Mouse (Mus musculus) limb, embryonic 14.5 days (tissue): Measurements from ENCODE around the gene 0610030E20Rik. TPM values are rescaled to one million over a fixed set of nuclear protein-coding genes. Genes with fewer than 3 reads are reported as not detected.

Source experiments
- ATAC-seq: fragments of 200-750 bp; cut with Nextera tagmentation; 2 replicates; pipeline ENCODE4 v1.8.0; 2017; ENCODE audit warnings: low read depth, moderate number of reproducible peaks, moderate TSS enrichment; ENCODE audit not compliant: low FRiP score
- DNase-seq: peaks from one replicate; pipeline ENCODE4 v3.0.0-alpha.2; 2015; ENCODE audit warnings: low spot score
- H3K27ac ChIP-seq: fragments of 300-500 bp; sonication (generic); replicated peaks from 2 replicates; pipeline ENCODE4 v1.5.1; 2014; ENCODE audit warnings: low read depth, mild to moderate bottlenecking, low read length, moderate library complexity, mixed read lengths
- H3K27me3 ChIP-seq: fragments of 300-500 bp; sonication (generic); 2 replicates; pipeline ENCODE4 v1.6.1; 2014; ENCODE audit warnings: low read length, mixed read lengths; ENCODE audit not compliant: control insufficient read depth, insufficient read depth
- H3K36me3 ChIP-seq: fragments of 300-500 bp; sonication (generic); 2 replicates; pipeline ENCODE4 v1.6.1; 2014; ENCODE audit warnings: mild to moderate bottlenecking, low read length, moderate library complexity, mixed read lengths; ENCODE audit not compliant: control insufficient read depth, insufficient read depth
- H3K4me1 ChIP-seq: fragments of 300-500 bp; sonication (generic); 2 replicates; pipeline ENCODE4 v1.6.1; 2014; ENCODE audit warnings: antibody characterized with exemption, low read length, mixed read lengths; ENCODE audit not compliant: control insufficient read depth, insufficient read depth
- H3K4me2 ChIP-seq: fragments of 300-500 bp; sonication (generic); replicated peaks from 2 replicates; pipeline ENCODE4 v1.6.1; 2014; ENCODE audit warnings: low read depth, mild to moderate bottlenecking, low read length, moderate library complexity; ENCODE audit not compliant: severe bottlenecking
- H3K4me3 ChIP-seq: fragments of 300-500 bp; sonication (generic); replicated peaks from 2 replicates; pipeline ENCODE4 v1.5.1; 2014; ENCODE audit warnings: low read length
- H3K9ac ChIP-seq: fragments of 300-500 bp; sonication (generic); 2 replicates; pipeline ENCODE4 v1.6.1; 2014; ENCODE audit warnings: mild to moderate bottlenecking, low read depth, low read length, moderate library complexity; ENCODE audit not compliant: severe bottlenecking
- H3K9me3 ChIP-seq: fragments of 300-500 bp; sonication (generic); 2 replicates; pipeline ENCODE4 v1.6.1; 2016; ENCODE audit warnings: low read length; ENCODE audit not compliant: control insufficient read depth
- POLR2A ChIP-seq: fragments of 200-500 bp; IDR thresholded peaks from 2 replicates; pipeline ENCODE4 v1.8.0; 2012; ENCODE audit warnings: inconsistent platforms, mild to moderate bottlenecking, moderate library complexity, borderline replicate concordance; ENCODE audit not compliant: insufficient read depth, insufficient read length; ENCODE audit errors: extremely low read depth
- WGBS: fragments of 180-500 bp; shearing (Covaris S2); extraction: QIAGEN DNeasy Blood & Tissue Kit; methylation state at CpG from one replicate; pipeline ENCODE4 v1.1.7; 2014; 5-methylcytosine and 5-hydroxymethylcytosine counted together
- polyA plus RNA-seq, 2 experiments: library from polyadenylated mRNA; depleted of rRNA in 1 of 2; stranded (reverse) in 1 of 2; unstranded in 1 of 2; fragments of >200 nt; fragmentation: Nextera tagmentation in 1 of 2; extraction: Ambion mirVana in 1 of 2; gene quantifications; 2 replicates each; pipeline versions ENCODE4 v1.2.1 to v1.2.3; 2012 to 2014

Gene 0610030E20Rik
- polyA plus RNA-seq (2012; rRNA removed) (30.6 and 31.7 TPM in 2 replicates), polyA plus RNA-seq (2014; fragmentation: Nextera tagmentation; extraction: Ambion mirVana) (23.0 and 23.5 TPM in 2 replicates)

DNA sequence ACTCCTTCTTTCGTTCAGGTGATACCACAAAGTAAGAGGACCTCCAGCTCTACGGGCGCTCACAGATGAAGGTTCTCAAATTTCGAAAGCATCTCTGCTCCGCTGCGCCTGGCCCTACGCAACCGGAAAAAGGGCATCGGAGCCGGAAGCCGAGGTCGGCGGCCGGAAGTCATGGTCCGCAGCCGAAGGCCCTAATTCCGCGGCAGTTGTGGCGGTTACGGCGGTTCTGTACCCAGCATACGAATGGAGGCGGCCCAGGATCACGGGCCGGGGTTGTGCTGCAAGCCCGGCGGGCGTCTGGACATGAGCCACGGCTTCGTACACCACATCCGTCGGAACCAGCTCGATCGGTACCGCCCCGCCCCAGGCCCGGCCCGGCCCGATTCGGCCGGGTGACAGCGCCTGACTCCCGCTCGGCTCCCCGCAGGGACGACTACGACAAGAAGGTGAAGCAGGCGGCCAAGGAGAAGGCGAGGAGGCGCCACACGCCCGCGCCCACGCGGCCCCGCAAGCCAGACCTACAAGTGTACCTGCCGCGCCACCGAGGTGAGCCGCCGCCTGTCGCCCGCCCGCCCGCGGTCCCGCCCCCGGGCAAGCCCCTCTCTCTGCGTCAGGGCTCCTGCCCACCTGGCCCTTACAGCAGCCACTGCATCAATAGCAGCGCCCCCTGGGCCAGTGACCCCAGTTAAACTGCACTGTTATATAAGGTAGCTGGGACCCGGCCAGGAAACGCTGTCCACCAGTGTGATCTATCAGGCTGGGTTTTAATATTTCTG lies at the start of gene 0610030E20Rik:
TSS of gene 0610030E20Rik (plus strand) at position 152 of the 776 bp plus-strand sequence.
- peak within 1 kb of the TSS; percentile 95 for H3K9ac ChIP-seq
- ATAC-seq, result peak; percentile 71
- TF ChIP-seq POLR2A, result peak; percentile 45; the same call in 1 of the 2 replicates
- H3K36me3 ChIP-seq, result peaks cover 32% of the 10 kb centered on the region
- H3K4me1 ChIP-seq, result peaks cover 25% of the 10 kb centered on the region
- WGBS, result under 1% methylated on average over 65 of the region's 72 CpGs
- H3K4me2 ChIP-seq, result peak within 1 kb of the TSS; percentile 81
- peak; percentile 72 for DNase-seq
- no peaks in the 10 kb centered on the region for H3K9me3 ChIP-seq
- H3K27me3 ChIP-seq, result no peaks in the 10 kb centered on the region
- peak within 1 kb of the TSS; percentile 87 for H3K27ac ChIP-seq
- peak within 1 kb of the TSS; percentile 87 for H3K4me3 ChIP-seq

DNA sequence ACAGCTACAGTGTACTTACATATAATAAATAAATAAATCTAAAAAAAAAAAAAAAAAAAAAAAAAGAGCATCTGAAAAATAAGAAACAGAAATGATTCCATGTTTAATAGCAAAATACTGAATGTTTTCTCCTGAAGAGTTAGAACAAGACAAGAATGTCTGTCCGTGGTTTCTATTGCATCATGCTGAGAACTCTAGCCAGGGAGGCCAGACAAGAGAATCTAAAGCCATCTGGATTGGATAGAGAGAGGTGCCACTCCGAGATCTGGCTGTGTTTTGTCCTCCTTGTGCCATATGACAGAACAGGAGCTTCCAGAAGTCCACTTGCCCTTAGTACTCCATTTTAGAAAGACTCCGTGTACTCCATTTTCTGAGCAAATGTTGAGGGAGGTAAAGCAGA lies 49.3 kb upstream of the 0610030E20Rik start:
- no peaks in the 10 kb centered on the region for H3K9me3 ChIP-seq
- H3K9ac ChIP-seq, result no peak overlapping the region
- no peak for DNase-seq
- no peak overlapping the region for H3K4me3 ChIP-seq
- no peaks in the 10 kb centered on the region for H3K27me3 ChIP-seq
- no peak for ATAC-seq
- no peak overlapping the region for H3K27ac ChIP-seq
- H3K4me1 ChIP-seq, result no peaks in the 10 kb centered on the region
- TF ChIP-seq POLR2A, result no peak
- H3K36me3 ChIP-seq, result no peaks in the 10 kb centered on the region
- WGBS, result 68% methylated on average over 3 of the region's 3 CpGs
- no peak overlapping the region for H3K4me2 ChIP-seq

DNA sequence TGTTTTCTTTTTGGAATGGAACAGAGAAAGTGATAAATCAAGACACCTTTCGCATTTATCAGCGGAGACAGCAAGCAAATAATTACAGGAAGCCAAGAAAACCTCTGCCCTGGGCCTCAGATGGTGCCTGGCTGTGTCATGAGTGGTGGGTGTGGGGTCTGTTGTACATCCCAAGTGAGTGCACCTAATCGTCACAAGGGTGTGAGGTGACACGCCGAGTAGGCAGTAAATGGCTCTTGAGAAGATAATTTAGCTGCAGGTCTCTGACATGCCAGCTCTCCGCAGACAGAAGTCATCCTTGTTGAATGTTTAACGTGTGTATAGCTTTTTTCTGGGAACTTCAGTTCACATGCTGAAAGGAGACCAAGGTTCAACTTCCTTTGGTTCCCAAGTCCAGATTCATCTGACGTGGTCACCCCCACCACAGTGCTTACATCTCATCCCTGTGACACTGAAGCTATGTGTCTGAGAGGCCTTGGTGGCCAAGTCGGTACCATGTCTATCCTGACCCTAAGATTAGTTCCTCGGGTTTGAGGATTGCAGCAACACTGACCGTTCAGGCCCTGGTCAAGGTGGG lies 44.7 kb upstream of the 0610030E20Rik start:
- no peak for TF ChIP-seq POLR2A
- no peaks in the 10 kb centered on the region for H3K27me3 ChIP-seq
- H3K4me2 ChIP-seq, result no peak overlapping the region
- H3K27ac ChIP-seq, result no peak overlapping the region
- ATAC-seq, result no peak
- no peaks in the 10 kb centered on the region for H3K4me1 ChIP-seq
- no peak overlapping the region for H3K9ac ChIP-seq
- no peaks in the 10 kb centered on the region for H3K9me3 ChIP-seq
- DNase-seq, result no peak
- H3K4me3 ChIP-seq, result no peak overlapping the region
- WGBS, result 82% methylated on average over 11 of the region's 11 CpGs
- no peaks in the 10 kb centered on the region for H3K36me3 ChIP-seq

DNA sequence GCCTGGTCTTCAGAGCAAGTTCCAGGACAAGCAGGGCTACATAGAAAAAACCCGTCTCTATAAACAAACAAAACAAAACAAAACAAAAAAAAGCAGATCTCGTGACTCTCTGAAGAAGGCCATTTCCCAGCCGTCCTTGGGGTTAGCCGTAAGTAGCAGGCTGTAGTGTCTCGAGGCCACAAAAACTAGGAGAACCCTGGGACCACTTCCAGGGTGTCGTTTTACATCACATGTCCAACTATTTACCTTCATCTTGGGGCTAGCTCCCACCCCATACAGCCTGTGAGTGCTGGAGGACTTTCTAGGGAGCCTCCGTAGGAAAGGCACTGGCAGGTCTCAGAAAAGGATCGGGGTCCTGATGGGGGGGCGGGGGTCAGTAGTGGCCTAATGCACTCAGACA lies 43.6 kb upstream of the 0610030E20Rik start:
- Histone ChIP-seq H3K4me2 (no peak overlapping the region), H3K9me3 (no peaks in the 10 kb centered on the region), H3K27me3 (no peaks in the 10 kb centered on the region), H3K9ac (no peak overlapping the region), H3K27ac (no peak overlapping the region), H3K36me3 (no peaks in the 10 kb centered on the region), H3K4me3 (no peak overlapping the region), H3K4me1 (no peaks in the 10 kb centered on the region)
- ATAC-seq (no peak), DNase-seq (no peak)
- no peak for TF ChIP-seq POLR2A
- 31% methylated on average over 9 of the region's 9 CpGs for WGBS

DNA sequence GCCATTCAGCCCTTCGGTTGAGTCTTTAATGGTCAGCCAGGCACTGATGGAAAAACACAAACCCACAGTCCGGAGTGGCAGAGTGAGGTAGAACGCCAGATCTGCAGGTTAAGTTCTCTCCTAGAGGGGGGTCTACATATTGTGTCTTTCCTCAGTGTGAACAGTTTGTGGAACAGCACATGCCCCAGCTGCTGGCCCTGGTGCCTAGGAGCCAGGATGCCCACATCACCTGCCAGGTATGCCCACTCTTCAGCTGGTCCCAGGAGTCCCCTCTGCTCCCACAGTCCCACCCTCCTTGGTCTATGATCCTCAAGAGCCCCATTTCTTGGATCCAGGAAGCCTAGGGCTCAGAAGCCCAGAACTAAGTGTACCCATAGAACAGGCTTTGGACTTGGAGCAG lies 34.9 kb upstream of the 0610030E20Rik start:
- DNase-seq (no peak), ATAC-seq (no peak)
- Histone ChIP-seq H3K4me3 (no peak overlapping the region), H3K9me3 (no peaks in the 10 kb centered on the region), H3K9ac (no peak overlapping the region), H3K4me1 (no peaks in the 10 kb centered on the region), H3K36me3 (peaks cover 20% of the 10 kb centered on the region), H3K27ac (no peak overlapping the region), H3K4me2 (no peak overlapping the region), H3K27me3 (no peaks in the 10 kb centered on the region)
- no peak for TF ChIP-seq POLR2A
- 84% methylated on average over 3 of the region's 3 CpGs for WGBS
